ENCODE assay signal across 8 mouse cellular contexts in genomic region chr6:64649296-64650226, GRCm38 (mm10).
DNase-seq lines count a peak whose midpoint lies in the region; ATAC-seq and TF ChIP-seq lines count a peak whose summit lies in the region.

No protein-coding gene starts in this region.

- peaks cover 0 to 7% of the 10 kb centered on the region in 2 experiments; a peak in 2 of 4 replicates for H3K4me1 ChIP-seq in ES-E14 (ENCODE audit: control insufficient read depth in 2 of 2, insufficient read depth in 2 of 2, low read length in 2 of 2, poor library complexity in 1 of 2)
- H3K4me1 ChIP-seq in embryonic facial prominence, embryonic 15.5 days: no peaks in the 10 kb centered on the region
- H3K4me1 ChIP-seq in liver, embryonic 13.5 days (replicated peaks): no peaks in the 10 kb centered on the region
- H3K4me1 ChIP-seq in neural tube, embryonic 12.5 days: no peaks in the 10 kb centered on the region; the same call in 1 of the 2 replicates

- no peaks in the 10 kb centered on the region for H3K36me3 ChIP-seq in ES-E14 (ENCODE audit: control insufficient read depth, insufficient read depth, low read length, poor library complexity, severe bottlenecking)
- no peaks in the 10 kb centered on the region for H3K36me3 ChIP-seq in embryonic facial prominence, embryonic 15.5 days
- no peaks in the 10 kb centered on the region for H3K36me3 ChIP-seq in liver, embryonic 13.5 days
- H3K36me3 ChIP-seq in neural tube, embryonic 12.5 days: no peaks in the 10 kb centered on the region

- no peaks in the 10 kb centered on the region for H3K9me3 ChIP-seq in ES-E14 (ENCODE audit: control insufficient read depth, insufficient read depth, low read depth, low read length)
- H3K9me3 ChIP-seq in embryonic facial prominence, embryonic 15.5 days (replicated peaks): no peaks in the 10 kb centered on the region
- H3K9me3 ChIP-seq in liver, embryonic 13.5 days (replicated peaks): no peaks in the 10 kb centered on the region
- no peaks in the 10 kb centered on the region for H3K9me3 ChIP-seq in neural tube, embryonic 12.5 days

- in situ Hi-C loops in ES-E14 (cut with MboI; ENCODE audit: low sequenced_read_pairs in 2 of 2, unreplicated experiment in 2 of 2): no loop called here

- intact Hi-C loops in heart, postnatal 14 days (cut with DNase I): loop anchor here (5.0 kb wide), 1 partner anchor 337 kb away; no protein-coding TSS in a partner anchor

- H3K27ac ChIP-seq in ES-E14 (ENCODE audit: insufficient read depth, low read depth, low read length, poor library complexity, severe bottlenecking): no peak overlapping the region
- no peak overlapping the region for H3K27ac ChIP-seq in embryonic facial prominence, embryonic 15.5 days (replicated peaks)
- H3K27ac ChIP-seq in liver, embryonic 13.5 days: no peak overlapping the region
- H3K27ac ChIP-seq in neural tube, embryonic 12.5 days: no peak overlapping the region

- H3K4me3 ChIP-seq in ES-E14 (ENCODE audit: insufficient read depth in 1 of 2, low read depth in 1 of 2, low read length in 2 of 2, poor library complexity in 1 of 2, severe bottlenecking in 1 of 2): peak overlapping the region in 1 of 2 experiments; percentile 16; a peak in 1 of 4 replicates
- peak overlapping the region; percentile 39 for H3K4me3 ChIP-seq in embryonic facial prominence, embryonic 15.5 days (replicated peaks)
- no peak overlapping the region for H3K4me3 ChIP-seq in liver, embryonic 13.5 days (replicated peaks)
- peak overlapping the region; percentile 27 for H3K4me3 ChIP-seq in neural tube, embryonic 12.5 days

- DNase-seq in ES-E14 (ENCODE audit: low read depth, low spot score): peak; percentile 71
- peak; percentile 94 for DNase-seq in brain, adult 2 months (ENCODE audit: low read depth, low spot score)
- peak; percentile 35 to 71 for DNase-seq in heart, postnatal 14 days
- DNase-seq in kidney, postnatal 4 days: peak; percentile 45 to 62
- DNase-seq in liver, embryonic 13.5 days: no peak
- no peak for DNase-seq in natural killer cell, adult 2 months (ENCODE audit: low spot score in 2 of 2)

- H3K27me3 ChIP-seq in embryonic facial prominence, embryonic 15.5 days: no peaks in the 10 kb centered on the region
- H3K27me3 ChIP-seq in liver, embryonic 13.5 days: no peaks in the 10 kb centered on the region
- H3K27me3 ChIP-seq in neural tube, embryonic 12.5 days (replicated peaks): no peaks in the 10 kb centered on the region

- WGBS in embryonic facial prominence, embryonic 15.5 days: 20% methylated on average over 20 of the region's 20 CpGs
- WGBS in liver, embryonic 13.5 days (ENCODE audit: insufficient replicate concordance): 26% methylated on average over 20 of the region's 20 CpGs
- 16% methylated on average over 20 of the region's 20 CpGs for WGBS in neural tube, embryonic 12.5 days

- H3K9ac ChIP-seq in ES-E14 (ENCODE audit: insufficient read depth, low read depth, low read length, poor library complexity, severe bottlenecking): no peak overlapping the region
- no peak overlapping the region for H3K9ac ChIP-seq in embryonic facial prominence, embryonic 15.5 days
- no peak overlapping the region for H3K9ac ChIP-seq in liver, embryonic 13.5 days
- H3K9ac ChIP-seq in neural tube, embryonic 12.5 days: 0 out of 2 replicates have a peak overlapping the region, but pooled peaks have one; percentile 18

- no peak for ATAC-seq in embryonic facial prominence, embryonic 15.5 days (ENCODE audit: insufficient number of reproducible peaks, low FRiP score, low TSS enrichment, low read depth)
- ATAC-seq in liver, embryonic 13.5 days (ENCODE audit: low read depth): no peak
- ATAC-seq in neural tube, embryonic 12.5 days (ENCODE audit: low FRiP score, low read depth): peak; percentile 75

- H3K4me2 ChIP-seq in embryonic facial prominence, embryonic 15.5 days (replicated peaks): peak overlapping the region; percentile 51
- peak overlapping the region; percentile 42 for H3K4me2 ChIP-seq in liver, embryonic 13.5 days
- H3K4me2 ChIP-seq in neural tube, embryonic 12.5 days (replicated peaks): peak overlapping the region; percentile 62

TF ChIP-seq in ES-E14, 5 proteins besides CTCF, POLR2A, EP300 and RAD21:
- no peak for TF ChIP-seq MAFK (IDR thresholded peaks at IDR 0.05; ENCODE audit: insufficient read depth, low read depth, low read length)
- TF ChIP-seq ZC3H11A (IDR thresholded peaks at IDR 0.05; ENCODE audit: borderline replicate concordance, low read depth, low read length): peak; percentile 91

Comparison
In these comparisons a context has a peak if more than half of its experiments do, and no peak if none do; other contexts are left out.
1. DNase-seq: peak in ES-E14 (single experiment), brain, adult 2 months (single experiment), heart, postnatal 14 days (2 of 2) and kidney, postnatal 4 days (2 of 2); none in liver, embryonic 13.5 days (single experiment) and natural killer cell, adult 2 months (0 of 2).
2. Peak in every context shown above with its lines, with median percentiles within 50 percentile points of each other: H3K4me2 ChIP-seq.